ENCODE assay signal across 19 mouse cellular contexts in genomic region chr19:8565985-8566384, GRCm38 (mm10). TPM values are rescaled to one million over a fixed set of nuclear protein-coding genes. Genes with fewer than 3 reads are reported as not detected.
A peak's percentile ranks its signal among the peaks of the same experiment; 100 is the strongest.
DNase-seq lines count a peak whose midpoint lies in the region; ATAC-seq lines count a peak whose summit lies in the region.
"Had no signal": no experiment of that assay in that cellular context is flagged by ENCODE, and none has a peak within 500 bp of the region (broad histone marks: within the 10 kb centered on the region; RNA-seq: fewer than 3 reads in every experiment).

No protein-coding gene starts in this region.

- no peaks in the 10 kb centered on the region for H3K36me3 ChIP-seq in midbrain, embryonic 11.5 days (ENCODE audit: control insufficient read depth, insufficient read depth, low read length)
- no peaks in the 10 kb centered on the region for H3K36me3 ChIP-seq in midbrain, embryonic 10.5 days
- H3K36me3 ChIP-seq in forebrain, embryonic 14.5 days (ENCODE audit: control insufficient read depth, insufficient read depth, low read length): no peaks in the 10 kb centered on the region
- no peaks in the 10 kb centered on the region for H3K36me3 ChIP-seq in midbrain, embryonic 14.5 days (ENCODE audit: control insufficient read depth, insufficient read depth, low read length)
- H3K36me3 ChIP-seq: G1E; neural tube, embryonic 12.5 days had no signal

- no peak; the same call in 1 of the 2 replicates for ATAC-seq in frontal cortex, adult (ENCODE audit: low TSS enrichment)
- peak; percentile 43 for ATAC-seq in midbrain, embryonic 11.5 days (ENCODE audit: low FRiP score)
- ATAC-seq in forebrain, embryonic 14.5 days: no peak
- ATAC-seq in midbrain, embryonic 14.5 days (ENCODE audit: low FRiP score, low TSS enrichment): peak; percentile 34; the same call in 1 of the 2 replicates

- H3K9me3 ChIP-seq in midbrain, embryonic 11.5 days (ENCODE audit: control insufficient read depth, low read length): no peaks in the 10 kb centered on the region
- H3K9me3 ChIP-seq in midbrain, embryonic 10.5 days (replicated peaks): no peaks in the 10 kb centered on the region
- no peaks in the 10 kb centered on the region for H3K9me3 ChIP-seq in forebrain, embryonic 14.5 days (replicated peaks; ENCODE audit: control insufficient read depth, low read length)
- no peaks in the 10 kb centered on the region for H3K9me3 ChIP-seq in midbrain, embryonic 14.5 days (ENCODE audit: control insufficient read depth, low read length)
- H3K9me3 ChIP-seq: G1E; neural tube, embryonic 12.5 days had no signal

- 36% methylated on average over 4 of the region's 4 CpGs for WGBS in midbrain, embryonic 11.5 days
- 48% methylated on average over 4 of the region's 4 CpGs for WGBS in midbrain, embryonic 10.5 days
- 25% methylated on average over 4 of the region's 4 CpGs for WGBS in forebrain, embryonic 14.5 days
- WGBS in midbrain, embryonic 14.5 days: 18% methylated on average over 4 of the region's 4 CpGs

- H3K4me2 ChIP-seq in midbrain, embryonic 11.5 days: no peak overlapping the region
- H3K4me2 ChIP-seq in forebrain, embryonic 14.5 days (ENCODE audit: low read length): no peak overlapping the region
- H3K4me2 ChIP-seq in midbrain, embryonic 14.5 days (ENCODE audit: low read length): no peak overlapping the region
- H3K4me2 ChIP-seq: lung, embryonic 14.5 days; neural tube, embryonic 12.5 days had no signal

- no peak overlapping the region; the same call in 1 of the 2 replicates for H3K27ac ChIP-seq in midbrain, embryonic 11.5 days (ENCODE audit: low read depth, low read length)
- no peak overlapping the region for H3K27ac ChIP-seq in midbrain, embryonic 10.5 days (replicated peaks)
- no peak overlapping the region for H3K27ac ChIP-seq in forebrain, embryonic 14.5 days (ENCODE audit: low read depth, low read length)
- H3K27ac ChIP-seq in midbrain, embryonic 14.5 days (replicated peaks; ENCODE audit: low read depth, low read length): no peak overlapping the region
- H3K27ac ChIP-seq: neural tube, embryonic 12.5 days had no signal

- no peak overlapping the region for H3K9ac ChIP-seq in midbrain, embryonic 11.5 days (ENCODE audit: low read length)
- no peak overlapping the region for H3K9ac ChIP-seq in forebrain, embryonic 14.5 days (ENCODE audit: low read length)
- H3K9ac ChIP-seq in midbrain, embryonic 14.5 days (replicated peaks; ENCODE audit: low read length): no peak overlapping the region
- H3K9ac ChIP-seq: lung, embryonic 14.5 days; neural tube, embryonic 12.5 days had no signal

- H3K4me3 ChIP-seq in midbrain, embryonic 11.5 days (ENCODE audit: low read depth, low read length): no peak overlapping the region
- no peak overlapping the region for H3K4me3 ChIP-seq in midbrain, embryonic 10.5 days
- H3K4me3 ChIP-seq in forebrain, embryonic 14.5 days (ENCODE audit: low read depth, low read length): no peak overlapping the region
- no peak overlapping the region for H3K4me3 ChIP-seq in midbrain, embryonic 14.5 days (replicated peaks; ENCODE audit: low read depth, low read length)
- H3K4me3 ChIP-seq: neural tube, embryonic 12.5 days had no signal

- DNase-seq in frontal cortex, adult 2 months (ENCODE audit: extremely low spot score in 1 of 2, low spot score in 1 of 2): peak; percentile 15 to 55
- DNase-seq in midbrain, embryonic 11.5 days (ENCODE audit: low spot score, missing footprints): no peak
- no peak for DNase-seq in midbrain, embryonic 10.5 days (ENCODE audit: low spot score)
- DNase-seq in forebrain, embryonic 14.5 days (ENCODE audit: low spot score): peak; percentile 54
- no peak for DNase-seq in midbrain, embryonic 14.5 days
- DNase-seq in testis, postnatal 10 days (ENCODE audit: low spot score): no peak
- no peak for DNase-seq in gastrocnemius, postnatal 10 days
- DNase-seq: adrenal gland, postnatal 36 days; heart, postnatal 4 days; kidney, adult 9 months; liver; lung, embryonic 14.5 days; thymus, postnatal 14 days had no signal

- H3K27me3 ChIP-seq in midbrain, embryonic 11.5 days (ENCODE audit: control insufficient read depth, insufficient read depth, low read length): no peaks in the 10 kb centered on the region
- H3K27me3 ChIP-seq in midbrain, embryonic 10.5 days (ENCODE audit: low read depth, poor library complexity, severe bottlenecking): no peaks in the 10 kb centered on the region
- H3K27me3 ChIP-seq in forebrain, embryonic 14.5 days (replicated peaks; ENCODE audit: control insufficient read depth, insufficient read depth, low read length): no peaks in the 10 kb centered on the region
- H3K27me3 ChIP-seq in midbrain, embryonic 14.5 days (ENCODE audit: control insufficient read depth, insufficient read depth, low read length): no peaks in the 10 kb centered on the region
- H3K27me3 ChIP-seq: neural tube, embryonic 12.5 days had no signal

- H3K4me1 ChIP-seq in midbrain, embryonic 11.5 days (ENCODE audit: control insufficient read depth, insufficient read depth, low read length): peaks cover 7% of the 10 kb centered on the region
- peaks cover 20% of the 10 kb centered on the region for H3K4me1 ChIP-seq in midbrain, embryonic 10.5 days
- 0 out of 2 replicates have a peak, but pooled peaks cover 2% of the 10 kb centered on the region for H3K4me1 ChIP-seq in forebrain, embryonic 14.5 days (ENCODE audit: control insufficient read depth, insufficient read depth, low read length)
- no peaks in the 10 kb centered on the region for H3K4me1 ChIP-seq in midbrain, embryonic 14.5 days (ENCODE audit: control insufficient read depth, insufficient read depth, low read length)
- H3K4me1 ChIP-seq: neural tube, embryonic 12.5 days had no signal

RNA-seq across cellular contexts. Expression of gene Slc22a8, which starts 25.1 kb away (rescaled TPM):
- polyA plus RNA-seq in frontal cortex, adult 2 months (2012; rRNA removed): 24.4 and 33.8 TPM in 2 replicates
- 0.28 and 0.33 TPM in 2 replicates for polyA plus RNA-seq in midbrain, embryonic 11.5 days (2014; fragmentation: Nextera tagmentation; extraction: Ambion mirVana)
- polyA plus RNA-seq in midbrain, embryonic 10.5 days (2016; fragmentation: Nextera tagmentation; extraction: Ambion mirVana): 0.07 and 0.12 TPM in 2 replicates
- polyA plus RNA-seq in forebrain, embryonic 14.5 days (2014; fragmentation: Nextera tagmentation; extraction: Ambion mirVana): 4.8 and 6.9 TPM in 2 replicates
- 4.5 and 6.4 TPM in 2 replicates for polyA plus RNA-seq in midbrain, embryonic 14.5 days (2014; fragmentation: Nextera tagmentation; extraction: Ambion mirVana)
- total RNA-seq in gastrocnemius, postnatal 10 days (2021): under 1 TPM in 1 of 2 experiments, not detected in 1; 0.07 TPM
- total RNA-seq: heart, postnatal 4 days; megakaryocyte-erythroid progenitor cell, adult 5-6 weeks had no signal
- polyA plus RNA-seq: C2C12; G1E; lung, embryonic 14.5 days; stomach, embryonic 14.5 days had no signal

RNA-seq across cellular contexts. Expression of gene Slc22a6, which starts 51.9 kb away (rescaled TPM):
- 5.6 and 9.2 TPM in 2 replicates for polyA plus RNA-seq in frontal cortex, adult 2 months (2012; rRNA removed)
- polyA plus RNA-seq in midbrain, embryonic 11.5 days (2014; fragmentation: Nextera tagmentation; extraction: Ambion mirVana): 0.42 and 0.51 TPM in 2 replicates
- polyA plus RNA-seq in midbrain, embryonic 10.5 days (2016; fragmentation: Nextera tagmentation; extraction: Ambion mirVana): 0.06 and 0.47 TPM in 2 replicates
- 4.7 and 7.4 TPM in 2 replicates for polyA plus RNA-seq in forebrain, embryonic 14.5 days (2014; fragmentation: Nextera tagmentation; extraction: Ambion mirVana)
- 8.0 TPM in 1 of 2 replicates, not detected in the other for polyA plus RNA-seq in midbrain, embryonic 14.5 days (2014; fragmentation: Nextera tagmentation; extraction: Ambion mirVana)
- not detected for total RNA-seq in gastrocnemius, postnatal 10 days (2021)
- total RNA-seq: adrenal gland, postnatal 36 days; heart, postnatal 4 days; megakaryocyte-erythroid progenitor cell, adult 5-6 weeks had no signal
- polyA plus RNA-seq: C2C12; G1E; lung, embryonic 14.5 days; stomach, embryonic 14.5 days had no signal

Comparison
In these comparisons a context has a peak if more than half of its experiments do, and no peak if none do; other contexts are left out.
1. DNase-seq: peak in frontal cortex, adult 2 months (2 of 2) and forebrain, embryonic 14.5 days (single experiment); none in midbrain, embryonic 11.5 days (single experiment), midbrain, embryonic 10.5 days (single experiment), midbrain, embryonic 14.5 days (single experiment), testis, postnatal 10 days (single experiment) and gastrocnemius, postnatal 10 days (single experiment).
2. ATAC-seq: peak in midbrain, embryonic 11.5 days (single experiment) and midbrain, embryonic 14.5 days (single experiment); none in frontal cortex, adult (single experiment) and forebrain, embryonic 14.5 days (single experiment).